Mouse (Mus musculus) erythroblast, embryonic 14.5 days (primary cell): ENCODE data around the gene Gps2.

Experiments used
- GATA1 ChIP-seq: IDR thresholded peaks from 2 replicates; pipeline ENCODE4 v1.6.1; 2012; ENCODE audit warnings: low read length, inconsistent platforms, mixed read lengths
- TAL1 ChIP-seq: IDR thresholded peaks from 3 replicates; pipeline ENCODE4 v1.6.1; 2012; ENCODE audit warnings: low read length, inconsistent platforms, mixed read lengths

GRCm38 (mm10) chr11:69945216-69945615, 31.5 kb downstream of the Gps2 start:
- TF ChIP-seq GATA1 (no peak), TAL1 (no peak)
